Mouse (Mus musculus): ENCODE measurements around the gene Npepps. TPM values are rescaled to one million over a fixed set of nuclear protein-coding genes. Genes with fewer than 3 reads are reported as not detected.
"Not testable (repeated sequence)": the region's sequence is repeated elsewhere in the genome, so short reads cannot be mapped to it uniquely, and the experiment has no call there.

Gene Npepps
- total RNA-seq, 2 experiments from 2014 or later: 19.8 to 32.5 TPM

GRCm38 (mm10) chr11:97301406-97301805 lies 21.0 kb upstream of the Npepps start:
- ATAC-seq (replicated peaks; ENCODE audit: low FRiP score, low TSS enrichment, poor library complexity, severe bottlenecking): no peak

GRCm38 (mm10) chr11:97299939-97300338 lies 19.5 kb upstream of the Npepps start:
- no peak for ATAC-seq (replicated peaks; ENCODE audit: low FRiP score, low TSS enrichment, poor library complexity, severe bottlenecking)

DNA sequence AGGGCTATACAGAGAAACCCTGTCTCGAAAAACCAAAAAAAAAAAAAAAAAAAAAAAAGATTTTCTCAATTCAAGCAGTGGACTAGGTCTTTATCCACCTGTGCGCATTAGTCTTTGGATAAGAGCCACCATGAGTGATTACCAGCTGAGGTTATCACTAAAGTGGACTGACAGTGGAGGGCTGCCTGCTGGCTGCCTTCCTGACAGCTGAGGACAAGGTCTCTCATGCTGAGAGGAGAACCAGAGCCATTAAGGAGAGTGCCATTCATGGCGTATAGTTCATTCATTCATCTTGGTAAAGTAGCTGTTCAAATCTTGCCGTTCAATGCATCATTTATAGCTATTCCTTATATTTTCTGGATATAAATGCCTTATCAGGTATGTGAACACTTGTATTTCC lies 16.1 kb upstream of the Npepps start:
- no peak for ATAC-seq (replicated peaks; ENCODE audit: low FRiP score, low TSS enrichment, poor library complexity, severe bottlenecking)

DNA sequence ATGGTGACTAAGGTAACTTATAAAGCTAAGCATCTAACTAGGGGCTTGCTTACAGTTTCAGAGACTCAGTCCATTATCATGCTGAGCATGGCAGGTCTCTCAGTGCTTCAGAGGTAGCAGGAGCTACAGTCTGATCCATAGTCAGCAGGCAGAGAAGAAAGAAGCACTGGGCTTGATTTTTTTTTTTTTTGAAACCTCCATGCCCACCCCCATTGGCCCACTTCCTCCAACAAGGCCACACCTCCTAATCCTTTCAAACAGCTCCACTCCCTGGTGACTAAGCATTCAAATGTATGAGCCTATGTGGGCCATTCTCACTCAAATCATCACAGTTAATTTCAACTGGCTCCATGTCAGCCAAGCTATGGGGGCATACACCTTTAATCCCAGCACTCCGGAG lies 12.3 kb upstream of the Npepps start:
- ATAC-seq (replicated peaks; ENCODE audit: low FRiP score, low TSS enrichment, poor library complexity, severe bottlenecking): no peak

GRCm38 (mm10) chr11:97289276-97290230 lies 9.1 kb upstream of the Npepps start:
- no peak for ATAC-seq (replicated peaks; ENCODE audit: low FRiP score, low TSS enrichment, poor library complexity, severe bottlenecking)

GRCm38 (mm10) chr11:97287643-97288042 lies 7.2 kb upstream of the Npepps start:
- ATAC-seq (replicated peaks; ENCODE audit: low FRiP score, low TSS enrichment, poor library complexity, severe bottlenecking): no peak

DNA sequence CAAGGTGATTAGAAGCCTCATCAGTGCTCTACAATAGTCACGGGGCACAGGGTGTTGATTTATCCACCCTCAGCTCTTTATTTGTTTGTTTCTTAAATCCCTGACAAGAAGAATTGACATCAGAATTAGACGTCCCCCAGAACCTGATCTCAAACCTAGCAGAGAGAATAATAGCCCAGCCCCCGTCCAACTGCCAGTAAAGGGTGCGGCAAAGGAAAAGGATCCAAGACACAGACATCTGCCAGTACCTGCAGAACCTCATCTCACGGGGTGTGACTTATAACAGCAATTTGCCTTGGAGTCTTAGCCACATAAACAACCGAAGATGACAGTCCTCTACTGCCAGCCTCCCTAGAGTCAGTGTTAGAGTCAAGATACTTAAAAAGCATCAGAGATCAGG lies 6.5 kb upstream of the Npepps start:
- ATAC-seq (replicated peaks; ENCODE audit: low FRiP score, low TSS enrichment, poor library complexity, severe bottlenecking): no peak

GRCm38 (mm10) chr11:97285852-97286775 lies 5.7 kb upstream of the Npepps start:
- no peak for ATAC-seq (replicated peaks; ENCODE audit: low FRiP score, low TSS enrichment, poor library complexity, severe bottlenecking)

GRCm38 (mm10) chr11:97284854-97285253 lies 4.4 kb upstream of the Npepps start:
- no peak for ATAC-seq (replicated peaks; ENCODE audit: low FRiP score, low TSS enrichment, poor library complexity, severe bottlenecking)

- ATAC-seq (replicated peaks; ENCODE audit: low FRiP score, low TSS enrichment, poor library complexity, severe bottlenecking): no peak
Observed at GRCm38 (mm10) chr11:97282179-97282578, 1.7 kb upstream of the Npepps start.

DNA sequence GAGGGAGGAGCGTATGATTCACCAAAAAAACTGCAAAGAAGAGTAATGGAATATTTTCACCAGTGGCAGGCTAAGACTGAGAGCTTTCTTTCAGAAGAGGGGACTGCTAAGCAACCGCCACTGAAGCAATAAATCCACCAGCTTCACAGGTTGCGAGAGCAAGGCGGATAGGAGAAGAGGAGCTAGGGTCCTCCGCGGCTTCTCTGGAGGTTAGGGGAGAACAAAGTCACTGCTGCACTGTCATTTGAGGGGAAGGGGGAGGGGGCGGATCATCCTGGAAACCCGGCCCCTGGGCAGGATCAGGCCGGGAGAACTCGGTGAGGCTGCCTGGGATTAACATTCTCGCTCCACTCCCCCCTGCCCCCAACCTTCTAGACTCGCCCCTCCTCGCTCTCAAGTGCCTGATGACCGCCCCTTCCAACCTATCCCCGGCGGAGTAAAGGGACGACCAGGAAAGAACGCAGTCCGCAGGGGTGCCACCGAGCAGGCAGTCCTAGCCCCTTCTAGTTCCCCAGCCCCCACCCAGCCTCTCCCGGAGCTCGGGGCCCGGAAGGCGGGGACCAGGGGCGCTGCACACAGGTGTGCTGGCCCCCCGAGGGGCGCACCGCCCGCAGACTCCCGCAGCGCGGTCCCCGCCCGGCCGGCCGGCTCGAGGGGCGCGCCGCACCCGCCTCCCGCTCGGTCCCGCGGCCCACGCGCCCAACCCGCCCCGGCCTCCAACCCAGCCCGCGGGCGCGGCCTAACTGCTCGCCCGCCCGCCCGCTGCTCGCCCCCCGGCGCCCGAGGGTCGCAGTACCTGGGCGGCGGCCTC lies 828 bp downstream of the Npepps start:
- peak; percentile 63 for ATAC-seq (replicated peaks; ENCODE audit: low FRiP score, low TSS enrichment, poor library complexity, severe bottlenecking)

DNA sequence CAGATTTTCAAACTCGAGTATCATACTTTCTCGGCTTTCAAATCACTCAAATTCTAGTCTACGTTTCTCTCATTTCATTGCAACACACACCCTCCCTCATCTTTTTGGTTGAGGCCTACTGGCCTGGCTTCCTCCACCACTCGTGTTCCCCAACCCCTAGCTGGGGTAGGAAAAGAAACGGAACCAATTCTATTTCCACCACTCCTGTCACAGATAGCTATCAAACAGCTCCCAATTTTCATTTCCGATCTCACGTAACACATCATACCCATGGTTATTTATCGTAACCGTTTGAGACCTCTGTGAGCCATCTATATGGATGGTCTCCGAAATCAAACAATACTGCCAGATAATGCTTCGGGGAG lies 1.4 kb downstream of the Npepps start:
- no peak; the same call in 1 of the 2 replicates for ATAC-seq (replicated peaks; ENCODE audit: low FRiP score, low TSS enrichment, poor library complexity, severe bottlenecking)

DNA sequence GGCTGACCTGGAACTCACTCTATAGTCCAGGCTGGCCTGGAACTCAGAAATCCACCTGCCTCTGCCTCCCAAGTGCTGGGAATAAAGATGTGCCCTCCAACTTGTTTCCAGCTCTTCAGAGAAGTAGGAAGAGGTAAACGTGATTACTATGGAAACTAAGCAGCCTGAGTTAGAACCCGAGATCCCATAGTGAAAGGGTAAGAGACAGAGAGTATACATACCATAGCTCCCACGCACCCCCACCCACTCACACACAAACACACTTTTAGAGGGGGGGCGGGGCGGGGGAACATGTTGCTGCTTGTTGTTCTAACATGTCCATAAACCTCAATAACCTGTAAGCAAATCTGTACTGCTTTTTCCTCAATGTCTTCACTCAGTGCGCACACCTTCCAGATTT lies 2.0 kb downstream of the Npepps start:
- no peak for ATAC-seq (replicated peaks; ENCODE audit: low FRiP score, low TSS enrichment, poor library complexity, severe bottlenecking)

- ATAC-seq (replicated peaks; ENCODE audit: low FRiP score, low TSS enrichment, poor library complexity, severe bottlenecking): no peak
Observed at GRCm38 (mm10) chr11:97277166-97277565, 3.3 kb downstream of the Npepps start.

DNA sequence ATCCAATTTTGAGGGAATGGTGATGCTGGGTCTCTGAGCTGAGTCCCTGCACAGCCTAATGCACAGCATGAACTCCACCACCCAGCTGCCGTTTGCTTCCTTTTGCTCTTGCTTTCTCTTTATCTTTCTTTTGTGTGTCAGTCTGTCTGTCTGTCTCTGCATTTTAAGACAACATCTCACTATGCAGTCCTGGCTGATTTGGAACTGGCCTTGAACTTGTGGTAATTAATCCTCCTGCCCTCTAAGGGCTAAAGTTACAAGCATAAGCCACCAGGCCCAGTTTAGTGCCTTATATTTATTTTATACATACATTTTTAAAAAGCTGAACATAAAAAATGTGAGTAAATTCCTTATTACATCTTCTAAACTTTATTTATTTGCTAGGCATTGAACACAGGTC lies 4.4 kb downstream of the Npepps start:
- no peak for ATAC-seq (replicated peaks; ENCODE audit: low FRiP score, low TSS enrichment, poor library complexity, severe bottlenecking)

DNA sequence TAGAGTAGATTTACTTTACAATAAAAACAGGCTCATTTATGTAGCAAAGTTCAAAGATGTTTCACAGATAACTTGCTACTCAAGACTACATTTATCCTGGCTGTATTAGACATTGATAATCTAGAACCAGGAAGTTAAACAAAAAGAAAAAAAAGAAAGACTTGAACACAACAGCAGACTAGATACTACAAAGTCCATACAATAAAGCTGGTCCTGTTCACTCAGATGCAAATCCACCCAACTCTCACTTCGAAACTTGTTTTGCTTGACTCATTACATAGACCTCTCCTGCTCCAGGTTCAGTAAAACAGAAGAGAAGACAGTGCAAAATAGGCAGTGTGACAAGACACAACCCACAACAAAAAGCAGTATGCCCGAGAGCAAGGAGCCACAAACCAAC lies 5.1 kb downstream of the Npepps start:
- ATAC-seq (replicated peaks; ENCODE audit: low FRiP score, low TSS enrichment, poor library complexity, severe bottlenecking): no peak

- not testable (repeated sequence) for ATAC-seq (replicated peaks; ENCODE audit: low FRiP score, low TSS enrichment, poor library complexity, severe bottlenecking)
Observed at GRCm38 (mm10) chr11:97274947-97275346, 5.5 kb downstream of the Npepps start.

DNA sequence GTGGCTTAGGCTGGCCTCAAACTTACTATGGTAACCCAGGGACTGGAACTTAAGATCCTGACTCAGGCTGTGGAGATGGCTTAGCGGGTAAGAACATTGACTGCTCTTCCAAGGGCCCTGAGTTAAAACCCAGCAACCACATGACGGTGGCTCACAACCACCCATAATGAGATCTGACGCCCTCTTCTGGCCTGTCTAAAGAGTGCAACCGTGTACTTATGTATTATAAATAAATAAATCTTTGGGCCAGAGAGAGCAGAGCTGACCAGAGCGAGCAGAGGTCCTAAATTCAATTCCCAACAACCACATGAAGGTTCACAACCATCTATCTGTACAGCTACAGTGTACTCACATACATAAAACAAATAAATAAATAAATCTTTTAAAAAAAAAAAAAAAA lies 6.8 kb downstream of the Npepps start:
- ATAC-seq (replicated peaks; ENCODE audit: low FRiP score, low TSS enrichment, poor library complexity, severe bottlenecking): no peak

DNA sequence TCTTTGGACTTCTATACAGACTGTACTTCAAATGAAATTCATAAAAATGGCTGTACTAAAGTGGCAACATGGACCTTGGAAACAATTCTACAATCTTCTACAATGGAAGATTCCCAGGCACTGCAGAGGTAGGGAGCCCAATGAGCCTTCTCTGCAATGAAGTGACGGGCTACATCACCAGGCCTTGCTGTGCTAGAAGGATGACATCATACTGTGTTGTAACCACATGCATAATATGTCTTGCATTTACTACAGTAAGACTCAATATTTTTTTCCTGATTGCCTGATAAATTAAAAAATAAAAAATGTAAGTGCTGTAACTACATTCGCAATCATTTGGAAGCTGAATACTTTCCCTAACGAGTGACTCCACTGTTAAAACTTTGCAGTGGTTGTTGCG lies 7.6 kb downstream of the Npepps start:
- no peak for ATAC-seq (replicated peaks; ENCODE audit: low FRiP score, low TSS enrichment, poor library complexity, severe bottlenecking)

DNA sequence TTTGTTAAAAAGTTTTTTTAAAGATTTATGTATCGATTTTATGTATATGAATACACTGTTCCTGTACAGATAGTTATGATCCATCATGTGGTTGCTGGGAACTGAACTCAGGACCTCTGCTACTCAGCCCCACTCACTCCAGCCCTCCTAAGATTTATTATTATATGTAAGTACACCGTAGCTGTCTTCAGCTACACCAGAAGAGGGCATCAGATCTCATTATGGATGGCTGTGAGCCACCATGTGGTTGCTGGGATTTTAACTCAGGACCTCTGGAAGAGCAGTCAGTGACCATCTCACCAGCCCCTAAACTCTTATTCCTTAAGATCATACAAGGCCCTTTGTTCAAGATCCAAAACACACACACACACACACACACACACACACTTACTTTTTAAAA lies 10.4 kb downstream of the Npepps start:
- ATAC-seq (replicated peaks; ENCODE audit: low FRiP score, low TSS enrichment, poor library complexity, severe bottlenecking): not testable (repeated sequence)
